Mouse (Mus musculus) embryo, embryonic 10 days (tissue): ENCODE measurements around the gene Ankrd24.

Experiments used
- DNase-seq: peaks from one replicate; pipeline ENCODE4 v3.0.0-alpha.2; 2015; ENCODE audit warnings: low spot score

Gene Ankrd24

GRCm38 (mm10) chr10:81628390-81628789, at the start of gene Ankrd24:
Gene Ankrd24, plus strand, starts transcription at chr10:81628540.
- DNase-seq = no peak

- DNase-seq = no peak
Measured at GRCm38 (mm10) chr10:81579967-81580366, 48.4 kb upstream of the Ankrd24 start.

- no peak for DNase-seq
Measured at GRCm38 (mm10) chr10:81580441-81581070, 47.8 kb upstream of the Ankrd24 start.

DNA sequence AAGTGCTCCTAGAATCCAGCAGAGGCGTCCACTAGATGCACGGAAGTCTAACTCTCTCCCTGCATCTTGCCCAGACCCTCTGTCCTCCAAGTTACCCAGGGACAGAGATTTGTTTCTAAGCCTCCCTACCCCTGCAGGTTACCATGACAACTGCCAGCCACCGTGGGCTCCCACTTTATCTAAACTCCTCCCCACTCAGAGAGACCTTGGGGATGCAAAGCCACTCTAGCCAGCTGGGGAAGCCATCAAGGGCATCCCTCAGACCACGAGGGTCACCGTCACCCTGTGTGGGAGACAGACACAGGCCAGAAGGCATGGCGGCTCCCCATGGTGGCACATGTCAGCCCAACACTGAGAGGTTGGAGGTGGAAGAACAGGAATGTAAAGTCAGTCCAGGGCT, 45.0 kb upstream of the Ankrd24 start:
- DNase-seq = no peak

GRCm38 (mm10) chr10:81588739-81589138, 39.6 kb upstream of the Ankrd24 start:
- DNase-seq = no peak

DNA sequence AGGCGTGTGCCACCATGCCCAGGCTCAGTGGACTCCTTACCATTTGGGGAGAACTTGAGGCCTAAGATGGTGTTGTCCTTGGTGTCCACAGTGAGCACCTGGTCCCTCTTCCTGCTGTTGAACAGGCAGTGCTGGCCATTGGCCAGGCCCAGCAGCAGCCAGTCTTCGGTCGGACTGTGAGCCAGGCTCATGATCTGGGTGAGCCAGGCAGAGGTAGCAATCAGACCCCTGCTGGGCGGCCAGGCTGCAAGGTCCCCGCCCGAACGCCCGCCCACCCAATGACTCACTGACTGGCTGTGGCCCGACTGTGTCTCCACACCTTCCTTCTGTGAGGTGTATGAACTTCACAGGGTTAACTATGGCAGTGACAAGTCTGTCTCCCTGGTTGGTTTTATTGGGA, 36.5 kb upstream of the Ankrd24 start:
- no peak for DNase-seq

DNA sequence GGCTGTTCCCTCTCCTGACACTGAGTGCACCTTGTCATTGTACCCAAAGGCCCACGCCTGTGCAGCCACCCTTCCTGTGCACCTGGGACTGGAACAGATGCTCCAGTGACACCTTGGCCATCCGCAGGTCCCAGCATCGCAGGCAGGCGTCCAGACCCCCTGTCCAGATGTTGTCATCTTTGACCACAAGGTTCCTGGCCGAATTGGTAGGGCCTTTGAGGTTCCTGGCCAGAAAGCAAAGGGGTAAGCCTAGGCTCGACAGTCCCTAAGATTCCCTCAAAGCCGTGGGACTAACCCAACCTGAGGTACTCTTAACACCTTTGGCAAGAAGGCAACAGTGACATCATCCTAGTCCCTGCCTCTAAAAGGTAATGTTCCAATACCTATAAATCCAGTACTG, 35.7 kb upstream of the Ankrd24 start:
- no peak for DNase-seq

GRCm38 (mm10) chr10:81593223-81593622, 35.1 kb upstream of the Ankrd24 start:
- no peak for DNase-seq

- DNase-seq = no peak
Measured at GRCm38 (mm10) chr10:81593935-81594334, 34.4 kb upstream of the Ankrd24 start.

DNA sequence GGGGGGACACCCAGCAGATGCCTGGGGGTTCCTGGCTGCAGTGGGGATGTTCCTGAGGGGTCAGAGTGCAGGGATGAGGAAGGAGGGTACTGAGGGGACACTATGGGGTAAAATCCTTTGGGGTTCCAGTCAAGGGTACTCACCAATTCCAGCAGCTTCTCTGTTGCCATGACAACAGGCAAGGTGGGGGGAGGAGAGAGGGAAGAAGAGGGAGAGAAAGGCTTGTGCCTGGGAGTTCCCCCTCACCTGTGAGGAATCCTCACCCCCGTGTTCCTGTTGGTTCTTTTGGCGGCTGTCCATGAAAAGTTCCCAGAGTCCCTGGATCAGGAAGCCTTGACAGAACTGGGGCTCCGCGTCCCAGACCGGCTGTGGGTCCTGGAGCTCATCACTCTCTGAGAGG, 32.7 kb upstream of the Ankrd24 start:
- no peak for DNase-seq

DNA sequence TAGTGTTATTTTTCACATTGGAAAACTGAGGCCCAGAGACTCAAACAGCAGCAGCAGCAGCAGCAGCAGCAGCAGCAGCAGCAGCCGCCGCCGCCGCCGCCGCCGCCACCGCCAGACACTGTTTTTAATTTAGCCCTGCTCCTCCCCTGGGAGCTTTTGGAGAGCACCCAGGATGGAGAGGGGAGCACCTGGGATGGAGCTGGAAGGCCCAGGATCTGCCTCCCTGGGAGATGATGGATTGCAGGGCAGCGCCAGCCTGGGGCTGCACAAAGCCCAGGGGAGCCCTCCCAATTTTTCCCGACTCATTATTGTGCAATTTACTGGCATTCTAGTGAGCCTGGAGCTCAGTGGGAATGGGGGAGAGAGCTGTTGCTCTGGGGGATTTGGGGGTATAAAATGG, 31.7 kb upstream of the Ankrd24 start:
- no peak for DNase-seq

- DNase-seq = peak; percentile 59
Measured at GRCm38 (mm10) chr10:81597137-81597950, 31.0 kb upstream of the Ankrd24 start.

GRCm38 (mm10) chr10:81598342-81598741, 30.0 kb upstream of the Ankrd24 start:
- DNase-seq = no peak

GRCm38 (mm10) chr10:81598871-81599270, 29.5 kb upstream of the Ankrd24 start:
- no peak for DNase-seq

GRCm38 (mm10) chr10:81599630-81600029, 28.7 kb upstream of the Ankrd24 start:
- DNase-seq = no peak

- no peak for DNase-seq
Measured at GRCm38 (mm10) chr10:81600096-81600495, 28.2 kb upstream of the Ankrd24 start.

DNA sequence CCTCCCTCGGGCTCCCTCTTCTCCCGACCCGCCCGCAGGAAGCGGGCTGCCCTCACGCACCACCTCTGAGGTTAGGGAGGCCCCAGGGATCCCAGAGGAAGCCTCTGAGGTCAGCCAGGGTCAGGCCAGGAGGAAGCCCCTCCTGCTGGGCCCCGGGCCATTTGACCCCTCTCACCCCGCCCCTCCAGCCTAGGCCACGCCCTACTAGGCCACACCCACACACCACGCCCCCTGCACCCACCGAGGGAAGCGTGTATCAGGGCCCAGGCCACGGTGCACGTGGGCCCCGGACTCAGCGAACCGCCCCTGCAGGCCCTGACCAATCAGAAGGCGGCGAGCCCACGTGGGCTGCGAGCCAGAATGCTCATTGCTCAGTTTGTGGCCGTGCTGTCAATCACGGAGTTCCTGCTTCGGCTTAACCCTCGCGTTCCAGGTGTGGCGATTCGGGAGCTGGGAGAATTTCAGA, 27.6 kb upstream of the Ankrd24 start, which contains the start of gene Tle6:
Gene Tle6, minus strand, starts transcription at position 336 of the 466 bp plus-strand sequence.
- peak; percentile 100 for DNase-seq

GRCm38 (mm10) chr10:81601396-81601905, 26.9 kb upstream of the Ankrd24 start:
- no peak for DNase-seq

DNA sequence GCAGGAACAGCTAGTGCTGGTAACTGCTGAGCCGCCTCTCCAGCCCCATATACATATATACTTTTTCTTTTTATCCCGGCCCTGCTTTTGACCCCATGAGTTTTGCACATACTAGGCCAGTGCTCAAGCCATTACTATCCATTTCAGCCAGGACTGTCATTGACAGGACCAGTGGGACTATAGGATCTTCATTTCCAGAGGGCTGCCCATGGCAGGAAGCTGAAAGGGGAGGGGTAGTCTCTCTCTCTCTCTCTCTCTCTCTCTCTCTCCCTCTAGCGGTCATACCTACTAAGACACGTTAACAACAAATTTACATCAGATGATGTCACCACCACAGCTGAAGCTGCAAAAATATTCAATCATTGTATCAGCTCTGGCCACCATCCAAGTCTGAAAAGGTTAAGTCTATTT, 25.6 kb upstream of the Ankrd24 start:
- DNase-seq = peak; percentile 85

DNA sequence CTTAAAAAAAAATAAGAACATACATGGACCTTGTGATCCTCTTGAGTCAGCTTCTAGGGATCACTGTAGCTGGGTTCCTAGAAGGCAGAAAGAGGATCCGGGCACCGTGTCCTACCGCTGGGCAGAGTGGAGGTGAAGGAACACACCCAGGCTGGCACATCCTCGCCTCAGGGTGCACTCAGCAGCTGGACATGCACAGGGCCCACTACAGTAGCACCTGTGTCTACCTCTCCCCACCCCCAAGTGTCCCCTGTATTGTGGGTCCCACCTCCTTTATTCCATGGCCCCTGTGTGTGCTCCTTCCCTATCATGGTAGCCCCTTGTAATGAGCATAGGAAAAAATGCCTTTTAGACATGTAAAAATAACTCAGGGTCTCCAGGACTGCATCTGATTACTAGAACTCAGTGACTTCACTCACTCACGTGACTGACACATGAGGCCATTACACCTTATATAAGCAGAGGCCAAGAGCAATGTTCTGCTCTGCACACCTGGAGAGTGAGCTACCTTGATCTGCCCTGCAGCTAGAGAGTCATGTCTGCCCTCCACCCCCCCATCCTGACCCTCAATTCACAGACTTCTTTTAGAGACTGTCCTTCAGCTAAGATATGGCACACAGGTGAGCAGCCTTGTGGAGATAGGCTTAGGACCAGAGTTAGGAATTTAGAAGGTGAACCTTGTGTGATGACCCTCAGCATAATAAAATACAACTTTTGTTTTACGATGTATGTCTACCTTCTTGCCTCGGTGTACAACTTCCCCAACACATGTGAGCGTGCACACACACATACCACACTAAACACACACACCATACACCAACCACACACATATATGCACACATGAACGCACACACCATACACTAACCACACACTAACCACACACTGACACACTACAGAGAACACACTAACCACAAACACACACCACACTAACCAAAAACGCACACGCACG, 24.0 kb upstream of the Ankrd24 start:
- no peak for DNase-seq

DNA sequence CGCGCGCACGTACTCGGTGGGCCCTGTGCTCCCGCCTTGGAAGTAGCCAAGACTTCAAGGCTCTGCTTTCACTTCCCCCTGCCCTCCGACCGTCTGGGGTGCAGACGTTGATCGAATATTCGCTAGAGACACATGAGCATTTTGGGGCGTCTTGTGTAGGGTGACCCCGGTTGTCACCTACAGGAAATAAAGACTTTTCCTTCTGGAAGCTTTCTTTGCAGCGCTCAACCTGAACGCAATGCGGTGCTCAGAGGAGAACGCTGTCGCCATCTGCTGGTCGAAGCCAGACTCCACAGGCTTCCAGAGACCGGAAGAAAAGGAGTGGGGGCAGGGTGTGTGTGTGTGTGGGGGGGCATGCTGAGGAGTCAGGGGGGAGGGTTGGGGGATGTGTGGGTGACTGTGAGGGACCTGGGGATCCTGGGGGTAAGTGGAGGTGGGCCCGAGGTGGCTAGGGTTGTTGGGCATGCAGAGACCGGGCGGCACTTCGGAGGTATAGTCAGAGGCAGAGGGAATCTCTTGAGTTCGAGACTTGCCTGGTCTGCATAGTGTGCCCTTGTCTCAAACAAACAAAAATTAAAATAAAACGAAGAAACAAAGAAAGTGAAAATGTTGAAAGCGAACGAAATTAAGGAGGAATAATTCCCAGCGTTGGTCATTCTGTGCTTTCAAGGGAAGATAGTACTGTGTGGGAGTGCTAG, 23.2 kb upstream of the Ankrd24 start:
- DNase-seq = peak; percentile 95

- no peak for DNase-seq
Measured at GRCm38 (mm10) chr10:81605666-81605973, 22.7 kb upstream of the Ankrd24 start.
